Mouse (Mus musculus): ENCODE measurements around the gene Gfod1.

Gfod1 gene

DNA sequence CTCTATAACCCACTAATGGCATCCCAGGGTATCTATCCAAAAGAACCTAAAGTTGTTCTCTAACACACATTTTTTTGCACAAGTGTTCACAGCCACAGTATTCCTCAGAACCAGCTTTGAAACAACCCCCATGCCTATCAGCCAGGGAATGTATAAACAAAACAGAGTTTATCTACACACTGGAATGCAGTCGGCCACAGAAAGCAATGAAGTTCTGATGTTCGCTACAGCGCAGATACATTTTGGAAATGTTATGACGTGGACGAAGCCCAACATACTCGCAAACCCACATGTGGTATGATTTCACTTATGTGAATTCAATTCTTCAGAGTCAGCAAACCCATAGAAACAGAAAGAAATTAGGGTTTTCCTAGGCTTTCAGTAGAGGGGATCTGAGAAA is 75.8 kb downstream of the Gfod1 start:
- DNase-seq: no peak

DNA sequence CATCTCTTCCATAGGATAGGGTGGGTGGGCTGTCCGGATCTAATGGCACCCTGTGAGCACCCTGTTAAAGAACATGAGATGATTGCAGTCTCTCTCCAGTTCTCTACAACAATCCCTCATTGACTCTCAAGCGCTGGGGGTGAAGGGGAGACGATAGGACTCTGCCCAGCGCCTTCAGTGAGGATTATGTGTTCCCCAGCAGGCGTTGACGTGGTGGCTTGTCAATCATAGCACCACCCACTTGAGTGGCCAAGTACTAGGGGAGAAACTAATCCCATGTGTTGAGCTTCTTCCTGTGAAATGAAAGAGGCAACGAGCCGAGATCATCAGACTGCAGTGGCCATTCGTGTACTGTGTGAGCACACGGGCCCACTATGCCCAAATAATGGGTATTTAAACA is 77.9 kb downstream of the Gfod1 start:
- no peak for DNase-seq

- DNase-seq: no peak
These were observed 78.8 kb downstream of the Gfod1 start for GRCm38 (mm10) chr13:43225161-43225560.

GRCm38 (mm10) chr13:43222084-43222483 is 81.9 kb downstream of the Gfod1 start:
- no peak for DNase-seq

DNA sequence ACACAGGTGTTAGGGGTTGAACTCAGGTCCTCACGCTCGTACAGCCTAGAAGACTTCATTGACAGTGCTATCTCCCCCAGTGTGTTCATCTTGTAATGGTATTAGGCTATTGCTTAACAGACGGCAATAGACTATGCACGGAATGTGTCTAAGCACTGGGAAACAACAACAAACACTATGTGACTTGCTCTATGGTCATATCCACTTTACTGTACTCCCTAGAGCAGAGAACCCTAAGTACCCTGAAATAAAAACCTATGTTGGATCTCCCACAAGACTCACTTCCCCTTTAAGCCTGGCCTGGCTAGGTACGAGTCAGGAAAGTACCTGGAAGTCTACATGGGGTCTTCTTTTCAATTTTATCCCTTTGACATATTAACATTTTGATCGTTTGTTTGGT is 82.7 kb downstream of the Gfod1 start:
- DNase-seq: no peak

DNA sequence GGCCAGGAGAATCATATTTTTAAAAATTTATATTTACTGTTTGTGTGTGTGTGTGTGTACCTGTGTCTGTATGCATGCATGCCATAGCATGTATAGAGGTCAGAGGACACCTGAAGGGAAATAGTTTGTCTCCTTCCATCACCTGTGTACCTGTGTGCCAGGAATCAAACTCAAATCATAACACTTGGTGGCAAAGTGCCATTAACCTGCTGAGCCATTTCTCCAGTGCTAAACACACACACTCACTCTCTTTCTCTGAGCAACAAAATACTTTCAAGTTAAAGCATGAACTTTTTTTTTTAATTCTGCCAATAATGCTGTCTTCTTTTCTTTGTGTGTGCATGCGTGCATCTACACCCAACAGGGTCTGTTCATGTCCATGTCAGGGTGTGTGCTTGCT is 83.3 kb downstream of the Gfod1 start:
- no peak for DNase-seq

GRCm38 (mm10) chr13:43218764-43219163 is 85.2 kb downstream of the Gfod1 start:
- DNase-seq: peak in 1 of 2 experiments; percentile 44

- DNase-seq: no peak
These were observed 85.7 kb downstream of the Gfod1 start for GRCm38 (mm10) chr13:43218284-43218683.

DNA sequence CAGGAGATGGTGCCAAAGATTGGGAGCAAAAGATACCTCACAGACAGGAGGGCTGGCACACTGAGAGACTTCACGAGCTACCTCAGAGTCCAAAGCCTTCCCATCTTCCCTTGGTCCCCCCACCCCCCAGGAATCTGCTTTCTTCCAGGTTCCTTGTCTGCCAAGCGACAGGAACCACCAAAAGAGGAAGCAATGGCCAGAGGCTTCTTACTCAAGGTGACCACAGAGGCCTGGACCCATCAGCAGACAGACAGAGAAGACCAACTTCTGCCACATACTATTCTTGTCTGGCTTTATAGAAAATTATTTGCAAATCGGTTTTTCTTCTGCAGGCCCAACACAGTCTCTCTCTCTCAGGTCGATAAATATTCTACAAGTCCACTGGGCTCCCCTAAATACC is 86.3 kb downstream of the Gfod1 start:
- no peak for DNase-seq

DNA sequence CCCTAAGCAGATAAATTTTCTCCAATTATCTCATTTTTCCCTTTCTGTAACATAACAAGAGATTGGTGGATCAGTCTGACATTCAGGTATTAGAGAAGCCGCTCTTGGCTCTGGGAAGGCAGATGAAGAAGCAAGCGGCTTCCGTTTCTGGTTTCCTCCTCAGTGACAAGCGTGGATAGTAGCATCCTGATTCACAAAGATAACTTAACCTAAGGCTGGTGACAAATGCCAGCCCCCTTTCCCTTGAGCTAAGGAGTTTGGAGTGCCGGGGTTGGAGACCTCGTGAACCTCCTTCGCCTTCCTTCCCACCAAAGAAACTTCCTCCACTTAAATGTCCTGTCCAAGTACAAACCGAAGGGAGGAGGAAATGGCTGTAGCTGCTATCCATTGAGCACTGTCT is 86.9 kb downstream of the Gfod1 start:
- DNase-seq: no peak

- DNase-seq: no peak
These were observed 87.8 kb downstream of the Gfod1 start for GRCm38 (mm10) chr13:43215994-43216706.

GRCm38 (mm10) chr13:43215144-43215993 is 88.6 kb downstream of the Gfod1 start:
- peak in 1 of 2 experiments; percentile 44 for DNase-seq

GRCm38 (mm10) chr13:43212338-43212737 is 91.6 kb downstream of the Gfod1 start:
- peak; percentile 21 to 39 for DNase-seq

GRCm38 (mm10) chr13:43210956-43211355 is 93.0 kb downstream of the Gfod1 start:
- no peak for DNase-seq

GRCm38 (mm10) chr13:43209560-43209959 is 94.4 kb downstream of the Gfod1 start:
- no peak for DNase-seq

GRCm38 (mm10) chr13:43208914-43209439 is 95.0 kb downstream of the Gfod1 start:
- no peak for DNase-seq

- DNase-seq: no peak
These were observed 97.8 kb downstream of the Gfod1 start for GRCm38 (mm10) chr13:43206118-43206683.

DNA sequence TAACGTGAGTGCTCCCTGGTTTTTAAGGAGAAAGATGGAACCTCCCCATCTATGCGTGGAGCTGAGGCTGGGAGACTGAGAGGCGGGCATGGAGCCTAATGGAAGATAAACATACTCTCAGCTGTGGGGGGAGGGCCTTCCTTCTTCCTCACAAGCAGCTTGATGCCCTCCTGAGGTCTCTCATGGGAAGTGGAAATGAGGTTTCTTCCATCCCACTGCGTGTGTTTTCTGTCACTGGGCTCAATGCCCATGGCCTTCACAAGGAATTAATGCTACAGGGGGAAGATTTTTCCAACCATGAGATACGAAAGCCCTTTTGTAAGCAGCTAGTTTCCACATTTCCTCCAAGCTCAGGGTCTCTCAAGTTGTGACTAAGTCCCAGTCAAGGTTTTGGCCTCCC is 100.3 kb downstream of the Gfod1 start:
- DNase-seq: no peak

DNA sequence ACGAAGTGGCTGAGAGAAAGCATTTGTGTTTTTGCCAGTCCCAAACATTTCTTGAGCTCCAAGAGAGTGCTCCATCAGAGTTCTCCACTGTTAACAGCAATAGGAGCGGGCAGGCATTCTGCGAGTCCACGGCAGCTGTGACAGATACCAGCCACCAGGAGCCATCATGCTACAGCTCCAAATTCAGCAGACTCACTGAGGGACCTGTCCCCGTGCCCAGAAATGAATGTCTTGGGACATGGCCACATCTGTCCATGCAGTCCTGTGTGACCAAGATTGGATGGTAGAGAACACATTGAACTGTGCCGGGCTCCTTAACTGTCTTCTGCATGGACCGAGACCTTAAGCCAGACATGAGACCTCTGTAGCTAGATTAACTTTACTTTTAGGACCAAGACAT is 100.7 kb downstream of the Gfod1 start:
- no peak for DNase-seq

DNA sequence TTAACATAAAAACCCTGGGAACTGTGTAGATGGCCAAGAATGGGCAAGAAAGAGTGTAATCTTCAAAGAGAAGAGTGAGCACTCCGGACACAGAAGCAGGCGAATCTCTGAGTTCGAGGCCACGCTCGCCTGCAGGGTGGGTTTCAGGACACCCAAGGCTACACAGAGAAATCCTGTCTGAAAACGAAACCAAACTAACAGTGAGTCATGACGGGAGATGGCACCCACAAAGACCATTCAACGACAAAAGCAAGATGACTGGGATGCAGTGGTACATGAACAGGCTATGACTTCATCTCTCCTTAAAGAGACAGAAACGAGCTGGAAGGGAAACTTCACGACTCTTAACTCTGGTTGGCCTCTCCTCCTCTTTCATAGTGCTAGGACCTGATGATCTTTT is 101.6 kb downstream of the Gfod1 start:
- DNase-seq: no peak

GRCm38 (mm10) chr13:43201033-43201432 is 102.9 kb downstream of the Gfod1 start:
- peak; percentile 64 to 78 for DNase-seq

- peak; percentile 22 to 45 for DNase-seq
These were observed 103.5 kb downstream of the Gfod1 start for GRCm38 (mm10) chr13:43200473-43200872.

- peak; percentile 71 to 72 for DNase-seq
These were observed 104.2 kb downstream of the Gfod1 start for GRCm38 (mm10) chr13:43199749-43200148.

DNA sequence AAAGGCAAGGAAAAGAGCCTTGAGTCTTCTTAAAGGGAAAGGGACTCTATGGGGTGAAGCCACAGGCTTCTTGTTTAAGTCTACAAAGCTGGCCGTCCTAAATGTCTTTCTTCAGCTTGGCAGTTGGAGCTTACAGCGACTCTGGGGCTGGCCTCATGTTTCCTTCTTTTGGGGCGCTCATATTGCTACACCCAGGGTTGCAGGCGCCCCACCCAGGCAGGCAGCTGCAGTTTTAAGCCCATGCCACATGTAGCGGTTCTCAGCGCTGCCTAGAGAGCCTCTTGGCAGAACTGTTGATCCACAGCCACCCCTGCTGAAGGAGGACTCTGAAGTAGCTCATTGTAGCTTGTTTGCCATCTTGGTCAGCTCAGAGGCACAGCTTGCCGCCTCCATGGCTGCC is 104.7 kb downstream of the Gfod1 start:
- DNase-seq: no peak

Data from kidney, postnatal 4 days (tissue).